Mouse (Mus musculus) bone marrow, adult 2 months (tissue): ENCODE data around the gene Gabpb2. TPM values are rescaled to one million over a fixed set of nuclear protein-coding genes. Genes with fewer than 3 reads are reported as not detected.

Experiments used
- H3K27ac ChIP-seq: fragments of 200-500 bp; 2 replicates; pipeline ENCODE4 v1.5.1; 2012; ENCODE audit warnings: low read depth, mild to moderate bottlenecking, control low read depth, inconsistent platforms, low read length; ENCODE audit not compliant: control insufficient read depth, poor library complexity, insufficient read depth
- H3K4me1 ChIP-seq: fragments of 200-500 bp; 2 replicates; pipeline ENCODE4 v1.6.1; 2011; ENCODE audit warnings: low read length; ENCODE audit not compliant: control insufficient read depth, insufficient read depth
- H3K4me3 ChIP-seq: fragments of 200-500 bp; replicated peaks from 2 replicates; pipeline ENCODE3; 2011; ENCODE audit warnings: mild to moderate bottlenecking, low read depth, low read length, control low read depth; ENCODE audit not compliant: control insufficient read depth
- CTCF ChIP-seq: fragments of 200-500 bp; IDR thresholded peaks from 2 replicates; pipeline ENCODE4 v1.5.1; 2011; ENCODE audit warnings: low read length, control low read depth; ENCODE audit not compliant: control insufficient read depth, insufficient read depth
- POLR2A ChIP-seq: fragments of 200-500 bp; IDR thresholded peaks from 2 replicates; pipeline ENCODE4 v1.6.1; 2011; ENCODE audit warnings: low read depth, mild to moderate bottlenecking, control low read depth, low read length, borderline replicate concordance; ENCODE audit not compliant: control insufficient read depth
- WGBS: fragments of 180-500 bp; shearing (Covaris S2); methylation state at CpG from one replicate; pipeline ENCODE4 v1.1.7; 2018; 5-methylcytosine and 5-hydroxymethylcytosine counted together
- polyA plus RNA-seq: library from polyadenylated mRNA; stranded (reverse); fragments of >200 nt; gene quantifications from 2 replicates; pipeline ENCODE4 v1.2.4, GENCODE M21; 2011; ENCODE audit warnings: low replicate concordance; ENCODE audit not compliant: missing spikeins, insufficient read depth, insufficient read length

The Gabpb2 gene
- polyA plus RNA-seq, 1 experiment, result 28.5 TPM

- Histone ChIP-seq H3K4me1 (no peaks in the 10 kb centered on the region), H3K27ac (no peak overlapping the region), H3K4me3 (no peak overlapping the region)
- TF ChIP-seq POLR2A, result no peak
- TF ChIP-seq CTCF, result no peak
- 32% methylated on average over 9 of the region's 9 CpGs for WGBS
Observed at GRCm38 (mm10) chr3:95161618-95162344, 55.9 kb downstream of the Gabpb2 start.

GRCm38 (mm10) chr3:95161041-95161551 lies 56.6 kb downstream of the Gabpb2 start:
- Histone ChIP-seq H3K4me1 (no peaks in the 10 kb centered on the region), H3K27ac (no peak overlapping the region), H3K4me3 (no peak overlapping the region)
- WGBS, result 7% methylated on average over 30 of the region's 30 CpGs
- no peak for TF ChIP-seq CTCF
- no peak for TF ChIP-seq POLR2A

DNA sequence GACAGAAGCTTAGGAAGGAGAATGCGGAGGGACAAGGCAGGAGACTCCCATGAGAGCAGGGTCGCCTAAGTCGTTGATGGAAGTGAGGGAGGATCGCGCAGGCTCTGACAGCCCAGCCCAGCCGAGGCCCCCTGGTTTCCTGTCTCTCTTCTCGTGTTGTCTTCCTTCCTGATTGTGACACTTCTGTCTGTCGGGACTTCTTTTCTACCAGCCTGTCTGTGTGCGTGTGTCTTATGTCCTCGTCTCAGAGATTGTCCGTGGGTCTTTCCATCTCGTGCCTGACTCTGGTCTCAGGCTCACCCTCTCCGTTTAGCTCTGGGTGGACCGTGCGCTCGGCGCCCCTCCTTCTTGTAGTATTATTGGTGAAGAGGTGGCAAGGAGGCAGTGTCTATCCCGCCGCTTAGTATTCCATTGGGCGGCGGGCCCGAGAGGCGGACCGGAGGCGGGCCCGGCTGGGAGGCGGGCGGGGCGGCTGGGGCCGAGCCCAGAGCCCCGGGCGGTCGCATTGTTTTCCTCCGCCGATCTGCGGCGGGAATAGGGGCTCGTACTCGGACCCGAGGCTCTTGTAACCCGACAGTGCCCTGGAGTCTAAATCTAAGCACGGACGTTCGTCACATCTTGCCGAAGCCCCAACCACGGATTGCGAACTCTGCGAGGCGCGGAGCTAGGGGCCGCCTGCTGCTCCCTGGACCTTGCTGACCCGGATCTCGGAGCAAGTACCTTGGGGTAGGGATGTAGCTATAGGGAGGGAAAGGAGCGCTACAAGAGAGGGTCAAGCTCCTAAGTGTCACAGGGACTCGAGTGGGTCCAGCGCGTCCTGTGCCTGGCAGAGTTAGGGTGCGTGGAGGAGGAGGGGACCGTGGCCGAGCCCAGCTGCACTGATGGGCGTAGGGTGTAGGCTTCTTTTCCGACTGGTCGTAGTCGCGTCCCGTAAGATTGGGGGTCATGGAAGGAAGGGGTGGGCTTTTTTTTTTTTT lies 57.4 kb downstream of the Gabpb2 start, which contains the start of gene Sema6c:
Sema6c (plus strand) TSS at position 471 of the 977 bp plus-strand sequence.
- WGBS, result under 1% methylated on average over 66 of the region's 66 CpGs
- TF ChIP-seq POLR2A, result no peak

DNA sequence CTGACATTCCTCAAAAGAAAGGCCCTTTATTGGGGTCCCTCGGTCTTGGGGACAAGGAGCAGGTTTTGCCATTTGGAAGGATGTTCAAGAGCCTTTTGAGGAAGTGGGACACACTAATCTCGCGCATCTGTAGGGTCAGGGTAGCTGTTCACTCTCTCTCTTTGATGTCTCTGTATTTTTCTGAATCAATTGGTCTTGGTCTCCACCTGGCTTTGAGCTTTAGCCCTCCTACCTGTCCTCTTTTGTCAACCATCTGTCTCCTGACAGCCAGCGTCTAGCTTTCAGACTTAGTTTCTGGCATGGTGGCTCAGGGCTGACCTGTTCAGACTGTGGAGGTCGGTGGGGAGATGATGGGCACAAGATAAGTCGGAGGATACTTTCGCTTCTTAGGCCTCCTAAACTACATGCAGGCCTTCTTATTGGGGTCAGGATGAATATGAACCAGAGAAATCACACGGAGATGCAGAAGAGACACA lies 58.2 kb downstream of the Gabpb2 start:
- Histone ChIP-seq H3K4me1 (no peaks in the 10 kb centered on the region), H3K4me3 (peak overlapping the region; percentile 72), H3K27ac (no peak overlapping the region)
- 21% methylated on average over 8 of the region's 8 CpGs for whole genome bisulfite sequencing
- TF ChIP-seq CTCF, result no peak
- no peak for TF ChIP-seq POLR2A

More for the DNA sequence above, 57.4 kb downstream of the Gabpb2 start, which contains the start of gene Sema6c:
- Histone ChIP-seq H3K4me1 (no peaks in the 10 kb centered on the region), H3K27ac (no peak within 1 kb of the TSS), H3K4me3 (peak within 1 kb of the TSS; percentile 72)

DNA sequence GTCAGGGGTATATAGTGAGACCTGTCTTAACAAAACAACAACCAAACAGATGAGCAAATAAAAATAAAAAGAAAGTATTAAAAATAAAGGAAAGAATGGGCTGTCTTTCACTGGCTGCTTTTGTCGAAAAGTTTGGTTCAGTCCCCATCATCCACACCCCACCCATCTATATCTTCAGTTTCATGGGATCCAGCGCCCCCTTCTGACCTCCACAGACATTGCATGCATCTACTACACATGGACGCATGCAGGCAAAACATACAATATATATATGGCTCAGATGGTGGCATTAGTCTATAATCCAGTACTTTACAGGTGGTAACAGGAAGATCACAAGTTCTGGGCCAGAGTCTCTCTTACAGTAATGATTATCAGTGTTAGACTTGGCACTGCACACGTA lies 63.8 kb downstream of the Gabpb2 start:
- H3K4me3 ChIP-seq, result no peak overlapping the region
- TF ChIP-seq CTCF (peak; percentile 71), POLR2A (no peak)
- WGBS, result 28% methylated on average over 4 of the region's 4 CpGs
- H3K27ac ChIP-seq, result no peak overlapping the region
- H3K4me1 ChIP-seq, result no peaks in the 10 kb centered on the region

DNA sequence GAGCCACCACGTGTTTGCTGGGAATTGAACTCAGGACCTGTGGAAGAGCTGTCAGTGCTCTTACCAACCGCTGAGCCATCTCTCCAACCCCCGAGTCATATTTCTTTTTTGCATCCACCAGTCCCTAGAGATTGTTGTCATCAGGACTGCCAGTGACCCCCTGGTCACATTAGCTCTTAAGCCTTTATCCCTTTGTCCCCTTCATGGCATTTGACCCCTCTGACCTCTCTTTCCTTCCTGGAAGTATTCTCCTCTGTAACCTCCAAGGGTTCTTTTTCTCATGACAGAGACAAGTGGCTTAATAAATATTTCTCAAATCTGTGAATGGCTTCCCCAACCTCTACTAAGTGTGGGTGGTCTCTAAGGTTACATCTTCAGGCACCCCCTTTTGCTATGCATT lies 69.8 kb downstream of the Gabpb2 start:
- no peak overlapping the region for H3K27ac ChIP-seq
- WGBS, result 84% methylated on average over 3 of the region's 3 CpGs
- TF ChIP-seq POLR2A (no peak), CTCF (no peak)
- H3K4me1 ChIP-seq, result no peaks in the 10 kb centered on the region
- H3K4me3 ChIP-seq, result no peak overlapping the region

DNA sequence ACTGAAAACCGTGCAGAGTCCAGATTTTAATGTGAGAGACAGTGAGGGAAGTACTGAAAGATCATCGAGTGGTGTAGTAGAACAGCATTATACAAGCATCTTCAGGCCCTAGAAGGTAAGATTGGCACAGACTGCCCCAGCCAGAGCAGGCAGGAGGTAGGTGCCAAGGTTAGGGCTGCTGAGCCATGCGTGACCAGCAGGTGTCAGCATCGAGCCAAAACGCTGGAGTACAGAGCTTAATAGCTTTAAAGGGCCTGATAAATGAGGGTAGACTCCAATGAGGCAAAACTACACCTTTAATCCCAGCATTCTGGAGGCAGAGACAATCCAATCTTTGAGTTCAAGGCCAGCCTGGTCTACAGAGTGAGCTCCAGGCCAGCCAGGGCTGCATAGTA lies 75.1 kb downstream of the Gabpb2 start:
- Histone ChIP-seq H3K4me1 (peaks cover 3% of the 10 kb centered on the region), H3K27ac (no peak overlapping the region; the same call in 1 of the 2 replicates), H3K4me3 (peak overlapping the region; percentile 9)
- TF ChIP-seq POLR2A, result 0 out of 2 replicates have a peak, but pooled peaks have one; percentile 27
- TF ChIP-seq CTCF, result peak; percentile 98
- WGBS, result 10% methylated on average over 5 of the region's 5 CpGs
